Mouse (Mus musculus): ENCODE results near the gene Sh3bgrl3.

DNA sequence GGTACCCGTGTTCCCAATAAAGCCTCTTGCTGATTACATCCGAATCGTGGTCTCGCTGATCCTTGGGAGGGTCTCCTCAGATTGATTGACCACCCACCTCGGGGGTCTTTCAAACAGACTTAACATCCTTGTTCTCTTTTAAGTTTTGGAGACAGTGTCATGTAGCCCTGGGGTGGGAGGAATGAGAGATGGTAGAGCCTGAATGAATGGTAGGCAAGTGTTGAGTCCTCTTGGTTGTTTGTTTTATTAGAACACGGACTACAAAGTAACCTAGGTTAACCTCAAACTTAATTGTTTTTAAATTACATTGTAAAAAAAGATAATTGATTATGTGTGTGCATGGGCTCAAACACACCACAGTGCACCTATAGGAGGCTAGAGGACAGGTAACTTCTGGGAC, 36.0 kb upstream of the Sh3bgrl3 start:
- TF ChIP-seq EP300 (IDR thresholded peaks at IDR 0.05; ENCODE audit: low read depth): no peak
- TF ChIP-seq CTCF (IDR thresholded peaks at IDR 0.05; ENCODE audit: low read depth): no peak

All from liver, postnatal 0 days (tissue).